Mouse (Mus musculus) MEL (cell line): ENCODE results near the gene Sprr4. TPM values are rescaled to one million over a fixed set of nuclear protein-coding genes. Genes with fewer than 3 reads are reported as not detected.
"Not testable (repeated sequence)": the region's sequence is repeated elsewhere in the genome, so short reads cannot be mapped to it uniquely, and the experiment has no call there.

Experiments
- DNase-seq: peaks from one replicate; pipeline ENCODE4 v3.0.0; 2011; ENCODE audit warnings: low read depth, low spot score
- H3K27ac ChIP-seq: 2 replicates; pipeline ENCODE4 v1.5.1; 2012; ENCODE audit warnings: low read depth, mild to moderate bottlenecking, control low read depth, low read length, moderate library complexity; ENCODE audit not compliant: control insufficient read depth
- H3K27me3 ChIP-seq, 2 experiments: fragments of 150-350 bp in 1 of 2; sonication (generic) in 1 of 2; 2 replicates each; pipeline ENCODE4 v1.6.1; 2012; ENCODE audit warnings: low read length in 2 of 2, mild to moderate bottlenecking in 2 of 2, improper control_type of control experiment in 1 of 2, moderate library complexity in 1 of 2; ENCODE audit not compliant: insufficient read depth in 2 of 2, control insufficient read depth in 1 of 2
- H3K36me3 ChIP-seq, 2 experiments: 2 replicates each; pipeline ENCODE4 v1.6.1; 2012 to 2014; ENCODE audit warnings: low read length in 2 of 2, improper control_type of control experiment in 1 of 2, inconsistent platforms in 1 of 2, mild to moderate bottlenecking in 1 of 2; ENCODE audit not compliant: insufficient read depth in 2 of 2, control insufficient read depth in 1 of 2
- H3K4me1 ChIP-seq, 2 experiments: fragments of 150-350 bp in 1 of 2; sonication (generic) in 1 of 2; 2 replicates each; pipeline ENCODE4 v1.6.1; 2012; ENCODE audit warnings: low read length in 2 of 2, improper control_type of control experiment in 1 of 2, mild to moderate bottlenecking in 1 of 2; ENCODE audit not compliant: insufficient read depth in 2 of 2, control insufficient read depth in 1 of 2
- H3K4me3 ChIP-seq, 2 experiments: fragments of 150-350 bp in 1 of 2; sonication (generic) in 1 of 2; 2 replicates each; pipeline ENCODE4 v1.5.1; 2012; ENCODE audit warnings: low read depth in 2 of 2, low read length in 2 of 2, mild to moderate bottlenecking in 2 of 2, moderate library complexity in 2 of 2, control low read depth in 1 of 2, improper control_type of control experiment in 1 of 2; ENCODE audit not compliant: control insufficient read depth in 1 of 2, insufficient read depth in 1 of 2
- H3K79me2 ChIP-seq: 2 replicates; pipeline ENCODE4 v1.6.1; 2012; ENCODE audit warnings: mild to moderate bottlenecking, low read length, moderate library complexity; ENCODE audit not compliant: control insufficient read depth, poor library complexity, insufficient read depth
- H3K9ac ChIP-seq: 2 replicates; pipeline ENCODE4 v1.6.1; 2012; ENCODE audit warnings: low read depth, mild to moderate bottlenecking, control low read depth, low read length, moderate library complexity; ENCODE audit not compliant: control insufficient read depth, poor library complexity, severe bottlenecking
- H3K9me3 ChIP-seq: fragments of 150-350 bp; sonication (generic); replicated peaks from 2 replicates; pipeline ENCODE4 v1.6.1; 2012; ENCODE audit warnings: mild to moderate bottlenecking, low read length, improper control_type of control experiment, moderate library complexity; ENCODE audit not compliant: insufficient read depth
- CHD1 ChIP-seq: IDR thresholded peaks from 2 replicates; pipeline ENCODE4 v1.6.1; 2012; ENCODE audit warnings: low read depth, mild to moderate bottlenecking, inconsistent platforms, low read length, improper control_type of control experiment
- CTCF ChIP-seq, 3 experiments: IDR thresholded peaks in 2 of 3; conservative IDR thresholded peaks in 1 of 3; 2 replicates each; pipeline ENCODE4 v1.5.1; 2011 to 2012; ENCODE audit warnings: low read length in 3 of 3, low read depth in 2 of 3, mild to moderate bottlenecking in 2 of 3, improper control_type of control experiment in 1 of 3, inconsistent platforms in 1 of 3, mixed read lengths in 1 of 3, moderate library complexity in 1 of 3; ENCODE audit not compliant: control insufficient read depth in 1 of 3, insufficient read depth in 1 of 3, poor library complexity in 1 of 3, severe bottlenecking in 1 of 3
- E2F4 ChIP-seq: IDR thresholded peaks from 2 replicates; pipeline ENCODE4 v1.6.1; 2011; ENCODE audit warnings: low read depth, low read length, improper control_type of control experiment, borderline replicate concordance
- ETS1 ChIP-seq: IDR thresholded peaks from 2 replicates; pipeline ENCODE4 v1.6.1; 2012; ENCODE audit warnings: low read depth, mild to moderate bottlenecking, inconsistent platforms, low read length, improper control_type of control experiment, moderate library complexity
- GABPA ChIP-seq: IDR thresholded peaks from 2 replicates; pipeline ENCODE4 v1.6.1; 2012; ENCODE audit warnings: low read depth, mild to moderate bottlenecking, inconsistent platforms, low read length, improper control_type of control experiment, moderate library complexity
- KAT2A ChIP-seq: conservative IDR thresholded peaks from 2 replicates; pipeline ENCODE4 v1.6.1; 2012; ENCODE audit warnings: low read depth, low read length, improper control_type of control experiment, inconsistent platforms
- MAX ChIP-seq: IDR thresholded peaks from 2 replicates; pipeline ENCODE4 v1.6.1; 2011; ENCODE audit warnings: low read length, improper control_type of control experiment
- MAZ ChIP-seq: IDR thresholded peaks from 2 replicates; pipeline ENCODE4 v1.6.1; 2012; ENCODE audit warnings: low read depth, mild to moderate bottlenecking, inconsistent platforms, low read length, improper control_type of control experiment
- MEF2A ChIP-seq: IDR thresholded peaks from 2 replicates; pipeline ENCODE4 v1.6.1; 2014; ENCODE audit warnings: low read depth, mild to moderate bottlenecking, inconsistent platforms, low read length, improper control_type of control experiment; ENCODE audit not compliant: poor library complexity, insufficient replicate concordance, severe bottlenecking; ENCODE audit errors: extremely low read depth
- MYB ChIP-seq: IDR thresholded peaks from 2 replicates; pipeline ENCODE4 v1.6.1; 2011; ENCODE audit warnings: mild to moderate bottlenecking, low read depth, low read length, improper control_type of control experiment
- MYC ChIP-seq: IDR thresholded peaks from 2 replicates; pipeline ENCODE4 v1.6.1; 2011; ENCODE audit warnings: low read depth, mild to moderate bottlenecking, low read length, improper control_type of control experiment, moderate library complexity
- NELFE ChIP-seq: IDR thresholded peaks from 2 replicates; pipeline ENCODE4 v1.6.1; 2011; ENCODE audit warnings: low read depth, low read length, improper control_type of control experiment
- NRF1 ChIP-seq: IDR thresholded peaks from 2 replicates; pipeline ENCODE4 v1.6.1; 2014; ENCODE audit warnings: low read depth, mild to moderate bottlenecking, inconsistent platforms, low read length, improper control_type of control experiment, moderate library complexity; ENCODE audit not compliant: poor library complexity, insufficient read depth, severe bottlenecking
- POLR2A ChIP-seq, 2 experiments: IDR thresholded peaks; 2 replicates each; pipeline ENCODE4 v1.6.1; 2011 to 2012; ENCODE audit warnings: low read length in 2 of 2, mild to moderate bottlenecking in 2 of 2, control low read depth in 1 of 2, improper control_type of control experiment in 1 of 2, low read depth in 1 of 2, moderate library complexity in 1 of 2; ENCODE audit not compliant: control insufficient read depth in 1 of 2, insufficient read depth in 1 of 2, poor library complexity in 1 of 2
- POLR2AphosphoS2 ChIP-seq: IDR thresholded peaks from 2 replicates; pipeline ENCODE4 v1.6.1; 2011; ENCODE audit warnings: low read length, improper control_type of control experiment
- POLR2AphosphoS5 ChIP-seq: IDR thresholded peaks from 2 replicates; pipeline ENCODE4 v1.6.1; 2012; ENCODE audit warnings: low read depth, borderline replicate concordance, mild to moderate bottlenecking, inconsistent platforms, low read length, moderate library complexity, mixed read lengths
- SIN3A ChIP-seq: IDR thresholded peaks from 2 replicates; pipeline ENCODE4 v1.6.1; 2012; ENCODE audit warnings: low read length, improper control_type of control experiment, inconsistent platforms
- TBP ChIP-seq: IDR thresholded peaks from 2 replicates; pipeline ENCODE4 v1.8.0; 2011; ENCODE audit warnings: low read depth, low read length, improper control_type of control experiment
- TCF12 ChIP-seq: IDR thresholded peaks from 2 replicates; pipeline ENCODE4 v1.6.1; 2014; ENCODE audit warnings: low read depth, mild to moderate bottlenecking, inconsistent platforms, low read length, improper control_type of control experiment, moderate library complexity
- UBTF ChIP-seq: IDR thresholded peaks from 2 replicates; pipeline ENCODE4 v1.6.1; 2012; ENCODE audit warnings: low read depth, mild to moderate bottlenecking, inconsistent platforms, low read length, improper control_type of control experiment, moderate library complexity, borderline replicate concordance; ENCODE audit not compliant: insufficient read depth
- USF2 ChIP-seq, 2 experiments: IDR thresholded peaks; 2 replicates each; pipeline ENCODE4 v1.6.1; 2011 to 2012; ENCODE audit warnings: improper control_type of control experiment in 2 of 2, low read length in 2 of 2, borderline replicate concordance in 1 of 2, inconsistent platforms in 1 of 2, low read depth in 1 of 2, mild to moderate bottlenecking in 1 of 2; ENCODE audit not compliant: insufficient read depth in 1 of 2
- ZC3H11A ChIP-seq: IDR thresholded peaks from 2 replicates; pipeline ENCODE4 v1.6.1; 2012; ENCODE audit warnings: low read depth, mild to moderate bottlenecking, inconsistent platforms, low read length, improper control_type of control experiment
- ZMIZ1 ChIP-seq: IDR thresholded peaks from 2 replicates; pipeline ENCODE4 v1.6.1; 2012; ENCODE audit warnings: low read depth, mild to moderate bottlenecking, inconsistent platforms, low read length, improper control_type of control experiment, moderate library complexity
- ZNF384 ChIP-seq: IDR thresholded peaks from 2 replicates; pipeline ENCODE4 v1.6.1; 2012; ENCODE audit warnings: low read depth, mild to moderate bottlenecking, inconsistent platforms, low read length, improper control_type of control experiment
- polyA plus RNA-seq, 2 experiments: library from polyadenylated mRNA; stranded (reverse) in 1 of 2; unstranded in 1 of 2; fragments of >175 nt in 1 of 2; fragments of >200 nt in 1 of 2; gene quantifications; 2 replicates each; pipeline versions ENCODE4 v1.2.1 to v1.2.4; 2012; ENCODE audit warnings: low replicate concordance in 2 of 2, low read depth in 1 of 2; ENCODE audit not compliant: insufficient read length in 2 of 2, insufficient read depth in 1 of 2, missing spikeins in 1 of 2
- total RNA-seq: library from RNA; depleted of rRNA; stranded (reverse); fragments of 300-350 nt; gene quantifications from 2 replicates; pipeline ENCODE4 v1.2.3, GENCODE M21; 2012

The Sprr4 gene
- total and polyA plus RNA-seq, 3 experiments = not detected

DNA sequence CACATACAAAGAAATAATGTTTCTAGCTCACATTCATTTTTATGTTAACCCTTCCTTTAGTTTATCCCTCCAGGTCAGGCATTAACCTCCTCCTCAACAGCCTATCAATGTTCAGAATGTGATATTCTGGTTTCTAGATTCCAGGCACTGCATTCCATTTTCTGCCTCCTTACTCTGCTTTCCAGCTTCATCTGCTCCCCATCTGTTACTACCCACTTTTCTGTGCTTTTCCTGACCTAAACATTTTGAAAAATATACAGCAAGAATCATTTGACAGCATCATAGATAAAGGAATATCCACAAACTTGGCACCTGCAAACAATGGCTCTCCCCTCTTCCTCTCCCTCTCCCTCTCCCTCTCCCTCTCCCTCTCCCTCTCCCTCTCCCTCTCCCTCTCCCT, 3.2 kb upstream of the Sprr4 start:
- DNase-seq = no peak
- no peak overlapping the region for H3K9ac ChIP-seq
- H3K79me2 ChIP-seq = no peaks in the 10 kb centered on the region
- TF ChIP-seq POLR2A (IDR thresholded peaks at IDR 0.05; ENCODE audit: control insufficient read depth in 1 of 2, insufficient read depth in 1 of 2, low read depth in 1 of 2, low read length in 2 of 2, poor library complexity in 1 of 2) (no peak), GABPA (no peak), MAZ (no peak), MYB (no peak), MYC (no peak), POLR2AphosphoS2 (no peak), KAT2A (no peak)
- H3K27ac ChIP-seq = no peak overlapping the region
- no peaks in the 10 kb centered on the region for H3K36me3 ChIP-seq
- H3K9me3 ChIP-seq = no peaks in the 10 kb centered on the region
- no peak overlapping the region for H3K4me3 ChIP-seq
- no peaks in the 10 kb centered on the region for H3K4me1 ChIP-seq
- no peaks in the 10 kb centered on the region for H3K27me3 ChIP-seq

DNA sequence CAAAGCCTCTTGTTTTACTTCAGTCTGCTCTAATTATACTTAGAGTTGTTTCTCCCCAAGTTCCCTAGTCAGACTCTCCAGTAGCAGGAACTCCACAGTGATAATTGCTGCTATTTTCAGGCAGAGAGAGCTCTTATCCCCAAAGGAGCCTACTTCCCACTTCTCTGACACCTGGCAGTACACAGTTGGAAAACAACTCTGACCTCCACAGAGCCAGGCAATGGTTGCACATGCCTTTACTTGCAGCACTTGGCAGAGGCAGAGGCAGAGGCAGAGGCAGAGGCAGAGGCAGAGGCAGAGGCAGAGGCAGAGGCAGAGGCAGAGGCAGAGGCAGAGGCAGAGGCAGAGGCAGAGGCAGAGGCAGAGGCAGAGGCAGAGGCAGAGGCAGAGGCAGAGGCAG, 10.0 kb downstream of the Sprr4 start:
- not testable (repeated sequence) for H3K27ac ChIP-seq, H3K4me1 ChIP-seq, DNase-seq, H3K9me3 ChIP-seq, H3K79me2 ChIP-seq, H3K36me3 ChIP-seq, H3K4me3 ChIP-seq, H3K27me3 ChIP-seq, H3K9ac ChIP-seq

DNA sequence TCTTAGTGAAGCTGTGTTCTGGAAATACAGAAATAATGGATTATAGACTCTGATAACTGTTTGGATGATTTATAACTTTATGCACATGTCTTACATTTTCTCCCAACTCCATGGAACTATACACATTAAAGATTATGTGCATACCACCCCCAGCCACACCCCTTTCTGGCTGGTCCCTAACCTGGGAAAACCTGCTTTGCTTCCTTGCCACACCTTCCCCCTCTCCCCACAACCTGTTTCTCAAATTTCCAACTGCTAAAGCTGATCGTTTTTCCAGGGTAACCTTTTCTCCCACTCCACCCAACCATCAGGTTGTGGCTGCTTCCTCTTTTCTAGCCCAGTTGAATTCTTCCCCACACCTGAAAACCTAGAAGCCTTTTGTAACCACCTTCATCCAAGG, 14.0 kb downstream of the Sprr4 start:
- Histone ChIP-seq H3K79me2 (no peaks in the 10 kb centered on the region), H3K27ac (no peak overlapping the region), H3K27me3 (no peaks in the 10 kb centered on the region), H3K9me3 (no peaks in the 10 kb centered on the region), H3K4me1 (no peaks in the 10 kb centered on the region), H3K4me3 (no peak overlapping the region), H3K36me3 (no peaks in the 10 kb centered on the region), H3K9ac (no peak overlapping the region)
- TF ChIP-seq USF2 (IDR thresholded peaks at IDR 0.05; ENCODE audit: borderline replicate concordance in 1 of 2, insufficient read depth in 1 of 2, low read depth in 1 of 2, low read length in 2 of 2) = no peak
- no peak for TF ChIP-seq ZNF384
- no peak for TF ChIP-seq CTCF (IDR thresholded peaks at IDR 0.05 in 2 of 3, conservative IDR thresholded peaks at IDR 0.05 in 1 of 3; ENCODE audit: control insufficient read depth in 1 of 3, insufficient read depth in 1 of 3, low read depth in 2 of 3, low read length in 3 of 3, poor library complexity in 1 of 3, severe bottlenecking in 1 of 3)
- no peak for TF ChIP-seq TCF12
- no peak for TF ChIP-seq TBP
- TF ChIP-seq MEF2A = no peak
- no peak for TF ChIP-seq ZMIZ1
- no peak for TF ChIP-seq MAX
- no peak for TF ChIP-seq NRF1
- no peak for TF ChIP-seq GABPA
- no peak for TF ChIP-seq NELFE
- TF ChIP-seq SIN3A = no peak
- no peak for TF ChIP-seq E2F4
- TF ChIP-seq ZC3H11A = no peak
- no peak for TF ChIP-seq POLR2AphosphoS5
- no peak for TF ChIP-seq ETS1
- TF ChIP-seq CHD1 = no peak
- no peak for TF ChIP-seq POLR2A (IDR thresholded peaks at IDR 0.05; ENCODE audit: control insufficient read depth in 1 of 2, insufficient read depth in 1 of 2, low read depth in 1 of 2, low read length in 2 of 2, poor library complexity in 1 of 2)
- TF ChIP-seq UBTF = no peak
- DNase-seq = no peak
